Mouse (Mus musculus) forebrain, embryonic 10.5 days (tissue): ENCODE measurements around the gene Cox17. TPM values are rescaled to one million over a fixed set of nuclear protein-coding genes. Genes with fewer than 3 reads are reported as not detected.

Source experiments
- DNase-seq: peaks from one replicate; pipeline ENCODE4 v3.0.0-alpha.2; 2017; ENCODE audit warnings: low spot score; ENCODE audit errors: extremely low spot score
- H3K27ac ChIP-seq: fragments of 300-500 bp; sonication (generic); 2 replicates; pipeline ENCODE4 v1.5.1; 2016; ENCODE audit warnings: mild to moderate bottlenecking
- H3K27me3 ChIP-seq: fragments of 300-500 bp; sonication (generic); 2 replicates; pipeline ENCODE4 v1.6.1; 2016; ENCODE audit warnings: mild to moderate bottlenecking; ENCODE audit not compliant: poor library complexity, severe bottlenecking
- H3K36me3 ChIP-seq: fragments of 300-500 bp; sonication (generic); replicated peaks from 2 replicates; pipeline ENCODE4 v1.6.1; 2016; ENCODE audit warnings: mild to moderate bottlenecking, moderate library complexity
- H3K4me1 ChIP-seq: fragments of 300-500 bp; sonication (generic); 2 replicates; pipeline ENCODE4 v1.6.1; 2016
- H3K4me3 ChIP-seq: fragments of 300-500 bp; sonication (generic); 2 replicates; pipeline ENCODE4 v1.5.1; 2016; ENCODE audit warnings: mild to moderate bottlenecking, moderate library complexity
- H3K9me3 ChIP-seq: fragments of 300-500 bp; sonication (generic); 2 replicates; pipeline ENCODE4 v1.6.1; 2016; ENCODE audit warnings: mild to moderate bottlenecking, moderate library complexity
- WGBS: fragments of 180-500 bp; shearing (Covaris S2); methylation state at CpG from one replicate; pipeline ENCODE4 v1.1.7; 2016; 5-methylcytosine and 5-hydroxymethylcytosine counted together
- polyA plus RNA-seq: library from polyadenylated mRNA; unstranded; fragments of >200 nt; fragmentation: Nextera tagmentation; extraction: Ambion mirVana; gene quantifications from 2 replicates; pipeline ENCODE4 v1.2.1, GENCODE M21; 2016

Cox17 gene
- polyA plus RNA-seq, 1 experiment from 2014 or later: 134 TPM

GRCm38 (mm10) chr16:38376841-38377249 is 30.1 kb downstream of the Cox17 start:
- peak overlapping the region; percentile 82 for H3K27ac ChIP-seq
- H3K27me3 ChIP-seq: no peaks in the 10 kb centered on the region
- H3K9me3 ChIP-seq: no peaks in the 10 kb centered on the region
- 64% methylated on average over 8 of the region's 8 CpGs for WGBS
- no peaks in the 10 kb centered on the region for H3K36me3 ChIP-seq
- H3K4me3 ChIP-seq: peak overlapping the region; percentile 41
- no peak for DNase-seq
- H3K4me1 ChIP-seq: peaks cover 17% of the 10 kb centered on the region

DNA sequence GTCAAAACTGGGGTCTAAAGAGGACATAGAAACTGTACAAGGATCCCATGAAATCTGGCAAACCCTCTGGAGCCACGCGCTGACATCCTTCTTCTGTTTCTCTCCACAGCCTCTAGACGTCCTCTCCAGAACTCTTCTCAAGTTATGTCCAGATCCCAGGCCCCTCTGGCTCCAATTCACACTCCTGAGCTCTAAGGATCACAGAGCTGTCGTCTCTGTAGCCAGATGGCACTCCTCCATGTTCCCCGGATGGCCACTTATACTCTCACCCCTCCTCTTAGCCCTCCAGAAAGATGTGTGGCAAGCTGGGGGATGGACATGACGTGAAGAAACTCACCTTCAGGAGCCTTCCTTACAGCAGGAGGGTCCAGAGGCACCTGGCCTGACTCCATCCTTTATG is 30.8 kb downstream of the Cox17 start:
- H3K27ac ChIP-seq: no peak overlapping the region
- no peaks in the 10 kb centered on the region for H3K36me3 ChIP-seq
- DNase-seq: no peak
- no peaks in the 10 kb centered on the region for H3K9me3 ChIP-seq
- H3K27me3 ChIP-seq: no peaks in the 10 kb centered on the region
- 88% methylated on average over 6 of the region's 6 CpGs for WGBS
- peaks cover 17% of the 10 kb centered on the region for H3K4me1 ChIP-seq
- no peak overlapping the region for H3K4me3 ChIP-seq

DNA sequence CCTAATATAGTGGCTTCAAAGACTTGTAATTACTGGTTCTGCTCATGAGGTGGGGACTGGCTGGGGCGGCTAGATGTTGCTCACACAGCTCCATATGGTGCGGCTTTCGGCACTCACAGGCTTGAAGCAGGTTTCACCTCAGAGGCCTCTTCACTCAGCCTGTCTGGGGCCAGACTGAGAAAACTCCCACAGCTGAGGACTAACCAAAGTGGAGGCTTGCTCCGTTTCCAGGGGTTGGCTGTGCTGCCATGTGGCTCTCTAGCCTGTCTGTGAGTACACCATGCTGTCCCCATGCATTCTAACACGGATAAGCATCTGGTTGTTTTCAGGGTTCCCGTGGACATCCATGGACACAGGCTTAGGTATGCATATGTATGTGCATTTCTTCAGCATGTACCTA is 31.8 kb downstream of the Cox17 start:
- Histone ChIP-seq H3K4me3 (no peak overlapping the region), H3K36me3 (no peaks in the 10 kb centered on the region), H3K27me3 (no peaks in the 10 kb centered on the region), H3K27ac (no peak overlapping the region), H3K4me1 (peaks cover 17% of the 10 kb centered on the region), H3K9me3 (no peaks in the 10 kb centered on the region)
- WGBS: 88% methylated on average over 6 of the region's 6 CpGs
- no peak for DNase-seq

DNA sequence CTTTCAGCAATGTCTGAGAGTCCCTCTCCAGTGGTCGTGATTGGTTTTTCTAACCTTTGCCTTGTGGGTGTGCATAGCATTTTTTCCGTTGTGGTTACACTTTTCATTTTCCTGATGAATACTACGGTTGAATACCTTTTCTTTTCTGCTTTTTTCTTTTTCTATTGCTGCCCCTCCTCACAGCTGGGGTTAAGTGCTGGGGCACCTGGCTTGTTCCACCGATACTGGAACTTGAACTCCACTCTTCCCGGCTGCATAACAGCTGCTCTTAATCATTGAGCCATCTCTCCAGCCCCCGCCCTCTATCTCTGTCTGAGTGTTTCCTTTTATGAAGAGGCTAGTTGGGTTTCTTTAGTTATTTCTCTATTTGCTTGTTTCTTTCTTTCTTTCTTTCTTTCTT is 32.3 kb downstream of the Cox17 start:
- no peak for DNase-seq
- Histone ChIP-seq H3K9me3 (no peaks in the 10 kb centered on the region), H3K27me3 (no peaks in the 10 kb centered on the region), H3K36me3 (no peaks in the 10 kb centered on the region), H3K4me1 (peaks cover 17% of the 10 kb centered on the region), H3K27ac (no peak overlapping the region), H3K4me3 (no peak overlapping the region)
- WGBS: 61% methylated on average over 6 of the region's 6 CpGs

- H3K27me3 ChIP-seq: no peaks in the 10 kb centered on the region
- H3K27ac ChIP-seq: no peak overlapping the region
- no peak for DNase-seq
- H3K9me3 ChIP-seq: no peaks in the 10 kb centered on the region
- 64% methylated on average over 3 of the region's 3 CpGs for WGBS
- no peaks in the 10 kb centered on the region for H3K36me3 ChIP-seq
- no peak overlapping the region for H3K4me3 ChIP-seq
- peaks cover 17% of the 10 kb centered on the region for H3K4me1 ChIP-seq
Observed at GRCm38 (mm10) chr16:38379493-38379892, 32.7 kb downstream of the Cox17 start.

DNA sequence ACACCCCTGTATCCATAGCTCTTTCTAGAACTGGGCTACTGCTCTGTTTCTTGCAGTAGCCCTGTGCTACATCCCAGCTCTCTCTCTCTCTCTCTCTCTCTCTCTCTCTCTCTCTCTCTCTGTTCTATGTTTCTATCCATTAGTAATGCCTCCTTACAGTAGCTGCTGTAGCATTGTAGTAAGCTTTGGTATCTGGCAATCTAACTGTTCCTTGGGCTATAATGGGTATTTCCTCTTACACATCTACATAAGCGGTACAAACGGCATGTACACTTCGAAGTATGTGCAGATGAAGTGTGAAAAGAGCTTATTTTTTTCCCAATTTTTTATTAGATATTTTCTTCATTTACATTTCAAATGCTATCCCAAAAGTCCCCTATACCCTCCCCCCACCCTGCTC is 33.1 kb downstream of the Cox17 start:
- 96% methylated on average over 3 of the region's 3 CpGs for WGBS
- Histone ChIP-seq H3K27ac (no peak overlapping the region), H3K9me3 (no peaks in the 10 kb centered on the region), H3K27me3 (no peaks in the 10 kb centered on the region), H3K4me1 (peaks cover 17% of the 10 kb centered on the region), H3K4me3 (no peak overlapping the region), H3K36me3 (no peaks in the 10 kb centered on the region)
- no peak for DNase-seq

DNA sequence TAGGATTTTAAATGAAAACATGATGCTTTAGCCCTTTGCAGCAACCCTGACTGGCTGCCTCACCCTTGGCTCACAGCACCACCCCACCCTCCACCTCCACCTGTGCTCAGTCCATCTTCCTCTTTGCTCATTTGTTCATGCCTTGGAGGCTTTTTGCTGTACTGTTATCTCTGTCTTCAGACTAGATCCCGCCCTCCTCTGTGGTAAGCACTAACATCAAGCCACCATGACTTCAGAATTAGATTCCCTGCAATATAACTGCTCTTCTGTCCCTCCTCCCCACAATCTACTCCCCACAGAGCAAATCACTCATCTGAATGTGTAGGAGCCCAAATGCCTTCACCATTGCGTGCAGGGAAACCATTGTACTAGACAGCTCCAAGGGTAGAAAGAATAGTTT is 36.9 kb downstream of the Cox17 start:
- DNase-seq: no peak
- H3K27me3 ChIP-seq: no peaks in the 10 kb centered on the region

DNA sequence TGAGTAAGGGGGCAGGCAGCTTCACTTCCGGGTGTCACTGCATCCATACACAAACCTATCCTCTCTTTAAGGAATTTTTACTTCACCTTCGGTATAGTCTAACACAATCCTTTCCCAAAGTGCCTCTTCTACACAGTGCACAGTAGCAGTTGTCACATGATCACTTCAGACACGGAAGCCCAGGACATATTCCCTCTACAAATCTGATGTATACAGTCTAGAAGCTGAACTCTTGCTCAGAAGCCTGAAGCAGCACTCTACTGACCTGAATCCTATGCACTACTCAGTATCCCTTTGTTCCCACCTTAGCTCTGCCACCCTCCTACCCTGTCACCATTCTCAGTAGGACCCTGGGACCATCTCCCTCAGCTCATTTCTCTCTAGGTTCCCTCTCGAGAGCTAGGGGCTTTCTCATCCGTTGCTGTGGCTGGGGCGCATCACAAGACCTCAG is 38.4 kb downstream of the Cox17 start:
- Histone ChIP-seq H3K27me3 (no peaks in the 10 kb centered on the region), H3K4me1 (no peaks in the 10 kb centered on the region), H3K36me3 (no peaks in the 10 kb centered on the region), H3K27ac (no peak overlapping the region), H3K9me3 (no peaks in the 10 kb centered on the region), H3K4me3 (no peak overlapping the region)
- DNase-seq: no peak
- WGBS: 88% methylated on average over 6 of the region's 6 CpGs

More for the DNA sequence above, 36.9 kb downstream of the Cox17 start:
- H3K4me3 ChIP-seq: no peak overlapping the region
- H3K36me3 ChIP-seq: no peaks in the 10 kb centered on the region
- no peak overlapping the region for H3K27ac ChIP-seq
- 87% methylated on average over 2 of the region's 2 CpGs for WGBS
- no peaks in the 10 kb centered on the region for H3K9me3 ChIP-seq
- H3K4me1 ChIP-seq: 0 out of 2 replicates have a peak, but pooled peaks cover 3% of the 10 kb centered on the region

DNA sequence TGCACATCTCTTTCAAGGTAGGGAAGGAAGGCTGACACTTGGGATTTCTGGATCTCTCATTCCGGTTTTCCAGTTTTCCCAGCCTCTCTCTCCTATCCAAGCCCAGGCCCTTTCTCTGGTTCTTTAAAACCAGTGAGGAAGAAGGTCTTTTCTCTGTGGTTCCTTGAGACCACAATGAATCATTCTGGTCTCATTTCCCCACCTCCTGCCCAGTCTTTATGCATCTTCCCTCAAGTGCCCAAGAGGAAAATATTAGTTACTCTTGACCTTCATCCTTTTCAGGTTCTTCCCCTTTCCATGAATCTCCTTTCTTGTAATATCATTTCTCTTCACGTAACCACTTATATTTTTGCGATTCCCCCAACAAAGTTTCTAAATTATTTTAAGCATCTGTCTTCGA is 38.9 kb downstream of the Cox17 start:
- DNase-seq: no peak
- Histone ChIP-seq H3K36me3 (no peaks in the 10 kb centered on the region), H3K4me1 (no peaks in the 10 kb centered on the region), H3K9me3 (no peaks in the 10 kb centered on the region), H3K27me3 (no peaks in the 10 kb centered on the region), H3K4me3 (no peak overlapping the region), H3K27ac (no peak overlapping the region)
- 94% methylated on average over 4 of the region's 4 CpGs for WGBS

DNA sequence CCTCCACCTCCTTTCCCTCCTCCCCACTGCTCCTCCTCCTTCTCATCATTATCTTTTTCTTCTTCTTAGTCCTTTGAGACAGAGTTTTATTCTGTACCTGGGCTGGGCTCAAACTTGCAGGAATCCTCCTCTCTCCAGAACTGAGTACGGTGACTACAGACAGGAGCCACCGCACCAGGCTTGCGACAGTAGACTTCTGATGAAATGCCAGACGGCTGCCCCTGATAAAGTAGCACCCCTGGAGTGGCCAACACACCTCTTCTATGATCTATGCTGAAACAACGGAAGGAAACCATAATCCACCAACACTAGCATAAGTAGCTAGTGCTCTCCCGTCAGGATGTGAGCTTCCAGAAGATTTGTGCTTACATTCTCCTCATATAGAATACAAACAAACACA is 40.6 kb downstream of the Cox17 start:
- no peaks in the 10 kb centered on the region for H3K27me3 ChIP-seq
- 89% methylated on average over 6 of the region's 6 CpGs for WGBS
- H3K4me1 ChIP-seq: no peaks in the 10 kb centered on the region
- no peak for DNase-seq
- H3K4me3 ChIP-seq: no peak overlapping the region
- H3K36me3 ChIP-seq: no peaks in the 10 kb centered on the region
- H3K27ac ChIP-seq: no peak overlapping the region
- no peaks in the 10 kb centered on the region for H3K9me3 ChIP-seq

DNA sequence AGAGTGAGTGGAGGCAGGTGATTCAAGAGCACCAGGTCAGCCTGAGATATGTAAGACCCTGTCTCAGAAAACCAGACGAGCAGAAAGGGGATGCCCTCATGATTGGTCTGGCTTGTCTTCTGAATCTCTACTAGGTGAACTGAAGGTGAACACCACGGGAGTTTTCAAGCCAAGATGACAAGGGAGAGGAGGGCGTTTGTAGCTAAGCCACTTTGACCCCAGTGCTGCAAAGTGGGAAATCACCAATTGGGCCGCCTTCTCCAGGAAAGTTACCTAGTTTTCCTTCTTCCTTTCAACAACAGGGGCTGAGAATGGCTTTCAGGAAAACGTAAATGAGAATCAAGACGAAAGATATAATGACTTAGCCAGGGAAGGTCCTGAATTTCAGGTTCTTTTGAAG is 42.0 kb downstream of the Cox17 start:
- H3K36me3 ChIP-seq: no peaks in the 10 kb centered on the region
- WGBS: 81% methylated on average over 6 of the region's 6 CpGs
- no peaks in the 10 kb centered on the region for H3K4me1 ChIP-seq
- no peaks in the 10 kb centered on the region for H3K27me3 ChIP-seq
- H3K4me3 ChIP-seq: no peak overlapping the region
- H3K27ac ChIP-seq: no peak overlapping the region
- H3K9me3 ChIP-seq: no peaks in the 10 kb centered on the region
- no peak for DNase-seq

DNA sequence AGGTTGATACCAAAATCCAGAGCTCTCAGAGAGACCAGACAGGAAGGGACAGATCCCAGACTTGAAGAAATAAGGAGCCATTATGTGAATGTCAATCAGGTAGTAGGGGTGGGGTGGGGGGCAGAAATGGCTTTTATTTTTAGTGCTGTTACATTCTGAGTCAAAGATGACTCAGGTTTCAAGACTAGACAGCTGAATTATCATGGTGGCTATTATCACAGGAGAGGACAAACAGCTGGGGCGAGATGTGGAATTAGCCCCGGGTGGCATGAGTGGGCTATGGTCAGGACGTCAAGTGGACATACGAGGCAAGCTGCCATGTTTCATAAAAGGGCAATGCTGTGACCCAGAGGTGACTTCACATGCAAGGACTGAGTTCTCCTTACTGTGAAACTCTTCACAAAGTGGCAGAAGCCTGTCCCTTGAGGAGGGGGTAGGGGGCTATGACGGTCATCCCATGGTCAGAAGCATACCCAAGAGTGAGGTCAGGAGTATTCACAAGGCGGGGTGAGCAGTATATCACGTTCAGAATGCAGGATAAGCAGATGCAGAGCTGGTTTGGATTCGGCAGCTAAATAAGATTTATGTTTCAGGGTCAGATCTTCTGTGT is 42.6 kb downstream of the Cox17 start:
- Histone ChIP-seq H3K27me3 (no peaks in the 10 kb centered on the region), H3K27ac (no peak overlapping the region), H3K9me3 (no peaks in the 10 kb centered on the region), H3K36me3 (no peaks in the 10 kb centered on the region), H3K4me3 (no peak overlapping the region), H3K4me1 (no peaks in the 10 kb centered on the region)
- no peak for DNase-seq
- 82% methylated on average over 8 of the region's 8 CpGs for WGBS

- H3K36me3 ChIP-seq: no peaks in the 10 kb centered on the region
- no peaks in the 10 kb centered on the region for H3K9me3 ChIP-seq
- no peak for DNase-seq
- 91% methylated on average over 7 of the region's 7 CpGs for WGBS
- no peak overlapping the region for H3K27ac ChIP-seq
- H3K4me1 ChIP-seq: no peaks in the 10 kb centered on the region
- H3K27me3 ChIP-seq: no peaks in the 10 kb centered on the region
- H3K4me3 ChIP-seq: no peak overlapping the region
Observed at GRCm38 (mm10) chr16:38390322-38390721, 43.5 kb downstream of the Cox17 start.
